Mouse (Mus musculus): ENCODE results near the gene Itln1. TPM values are rescaled to one million over a fixed set of nuclear protein-coding genes. Genes with fewer than 3 reads are reported as not detected.

Itln1 gene
- polyA plus RNA-seq, 1 experiment from 2014 or later, result not detected

DNA sequence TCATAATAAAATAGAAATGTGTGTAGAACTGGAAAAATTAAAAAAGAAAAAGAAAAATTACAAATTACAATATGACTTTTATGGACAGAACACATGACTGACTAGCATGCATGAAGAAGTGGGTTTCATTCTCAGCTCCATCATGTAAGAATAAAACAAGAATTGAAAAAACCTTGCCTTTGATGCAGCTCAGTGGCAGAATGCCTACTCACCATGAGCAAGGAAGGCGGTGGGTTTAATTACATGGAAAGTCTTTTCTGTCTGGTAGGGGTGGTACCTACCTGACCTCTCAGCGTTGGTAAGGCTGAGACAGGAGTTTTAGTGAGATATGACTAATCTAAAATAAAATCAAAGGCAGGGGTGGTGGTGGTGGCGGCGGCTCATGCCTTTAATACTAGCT lies 30.5 kb downstream of the Itln1 start:
- H3K4me1 ChIP-seq, result peaks cover 13% of the 10 kb centered on the region
- peak overlapping the region; percentile 36; the same call in 1 of the 2 replicates for H3K9ac ChIP-seq
- no peak overlapping the region for H3K27ac ChIP-seq
- H3K36me3 ChIP-seq (ENCODE audit: poor library complexity, severe bottlenecking), result 0 out of 2 replicates have a peak, but pooled peaks cover 7% of the 10 kb centered on the region
- H3K27me3 ChIP-seq, result no peaks in the 10 kb centered on the region
- peaks cover 5% of the 10 kb centered on the region; the same call in 1 of the 2 replicates for H3K9me3 ChIP-seq (replicated peaks)
- peak overlapping the region; percentile 67 for H3K4me3 ChIP-seq
- WGBS, result 71% methylated on average over 4 of the region's 4 CpGs
- H3K4me2 ChIP-seq, result peak overlapping the region; percentile 71
- no peak for ATAC-seq

- WGBS, result under 1% methylated on average over 53 of the region's 53 CpGs
- Histone ChIP-seq H3K27me3 (no peaks in the 10 kb centered on the region), H3K9ac (peak overlapping the region; percentile 82), H3K9me3 (replicated peaks) (peaks cover 5% of the 10 kb centered on the region; the same call in 1 of the 2 replicates), H3K4me1 (peaks cover 13% of the 10 kb centered on the region), H3K4me3 (peak overlapping the region; percentile 67), H3K36me3 (ENCODE audit: poor library complexity, severe bottlenecking) (0 out of 2 replicates have a peak, but pooled peaks cover 7% of the 10 kb centered on the region), H3K27ac (peak overlapping the region; percentile 95), H3K4me2 (peak overlapping the region; percentile 71)
- ATAC-seq, result peak; percentile 65
Measured at GRCm38 (mm10) chr1:171503592-171504291, 31.4 kb downstream of the Itln1 start.

DNA sequence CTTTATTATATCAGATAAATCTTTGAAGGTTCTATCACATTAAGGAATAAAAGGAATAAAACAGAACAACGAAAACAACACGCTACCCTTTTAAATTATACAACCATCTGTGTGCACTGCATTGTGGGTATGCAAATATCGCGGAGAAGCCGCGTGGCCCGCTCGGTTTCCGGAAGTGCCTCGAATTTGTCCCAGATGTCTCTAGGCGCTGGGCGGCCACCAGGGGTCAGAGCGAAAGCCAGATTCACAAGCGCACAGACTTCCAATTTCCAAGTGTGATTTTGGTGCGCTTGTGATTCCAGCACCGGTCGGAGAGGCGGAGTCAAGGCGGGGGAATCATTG lies 31.9 kb downstream of the Itln1 start, which contains the start of gene Alyref2:
TSS of gene Alyref2 (plus strand) at position 229 of the 342 bp plus-strand sequence.
- peak within 1 kb of the TSS; percentile 71 for H3K4me2 ChIP-seq

DNA sequence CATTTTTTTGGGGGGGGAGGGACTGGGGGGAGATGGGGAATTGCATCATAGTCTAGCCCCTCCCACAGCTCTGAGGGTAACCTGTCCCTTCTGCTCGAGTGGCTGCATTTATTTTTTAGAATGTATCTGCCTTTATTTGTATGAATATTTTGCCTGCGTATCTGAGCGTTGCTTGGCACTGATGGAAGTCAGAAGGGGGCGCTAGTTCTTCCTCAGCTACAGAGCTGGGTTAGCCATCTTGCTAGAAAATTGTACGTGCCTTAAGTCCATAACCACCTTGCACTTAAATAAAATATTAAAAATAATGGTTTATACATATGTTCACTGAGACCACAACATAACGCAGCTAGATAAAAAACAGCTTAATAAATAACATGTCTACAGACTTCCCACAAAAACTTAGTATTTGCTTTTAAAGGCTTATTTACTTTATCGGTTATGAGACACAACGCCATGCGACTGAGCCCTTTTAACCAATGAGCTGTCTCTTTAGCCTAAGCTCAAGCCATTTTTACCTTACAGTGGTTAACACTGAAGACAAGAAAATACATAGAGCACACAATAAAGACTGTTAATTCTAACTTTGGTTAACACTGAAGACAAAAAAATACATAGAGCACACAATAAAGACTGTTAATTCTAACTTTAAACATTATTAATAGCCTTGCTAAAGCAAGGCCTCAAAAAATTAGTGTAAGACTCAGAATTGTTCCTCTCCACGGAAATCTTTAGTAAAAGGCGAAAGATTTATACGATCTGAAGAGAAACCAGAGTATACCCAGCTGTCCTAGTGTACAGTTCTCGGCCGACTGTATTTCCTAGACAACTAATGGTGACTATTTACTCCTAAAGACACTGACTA lies 32.5 kb downstream of the Itln1 start:
- Histone ChIP-seq H3K4me2 (peak overlapping the region; percentile 71), H3K4me1 (peaks cover 13% of the 10 kb centered on the region), H3K27me3 (no peaks in the 10 kb centered on the region), H3K4me3 (peak overlapping the region; percentile 67), H3K9ac (peak overlapping the region; percentile 50), H3K36me3 (ENCODE audit: poor library complexity, severe bottlenecking) (0 out of 2 replicates have a peak, but pooled peaks cover 7% of the 10 kb centered on the region), H3K9me3 (replicated peaks) (peaks cover 5% of the 10 kb centered on the region; the same call in 1 of the 2 replicates), H3K27ac (peak overlapping the region; percentile 95)
- under 1% methylated on average over 14 of the region's 14 CpGs for WGBS
- ATAC-seq, result peak; percentile 89

More for the DNA sequence above, 31.9 kb downstream of the Itln1 start, which contains the start of gene Alyref2:
- H3K36me3 ChIP-seq (ENCODE audit: poor library complexity, severe bottlenecking), result 0 out of 2 replicates have a peak, but pooled peaks cover 7% of the 10 kb centered on the region
- WGBS, result 1% methylated on average over 19 of the region's 19 CpGs
- peak within 1 kb of the TSS; percentile 82 for H3K9ac ChIP-seq
- peaks cover 13% of the 10 kb centered on the region for H3K4me1 ChIP-seq
- peak within 1 kb of the TSS; percentile 67 for H3K4me3 ChIP-seq
- ATAC-seq, result peak; percentile 90
- no peaks in the 10 kb centered on the region for H3K27me3 ChIP-seq
- H3K27ac ChIP-seq, result peak within 1 kb of the TSS; percentile 95
- H3K9me3 ChIP-seq (replicated peaks), result peaks cover 5% of the 10 kb centered on the region; the same call in 1 of the 2 replicates

GRCm38 (mm10) chr1:171501636-171502080 lies 33.4 kb downstream of the Itln1 start:
- Histone ChIP-seq H3K4me2 (peak overlapping the region; percentile 71), H3K27ac (peak overlapping the region; percentile 72), H3K4me1 (peaks cover 13% of the 10 kb centered on the region), H3K9me3 (replicated peaks) (peaks cover 5% of the 10 kb centered on the region; the same call in 1 of the 2 replicates), H3K36me3 (ENCODE audit: poor library complexity, severe bottlenecking) (0 out of 2 replicates have a peak, but pooled peaks cover 7% of the 10 kb centered on the region), H3K9ac (no peak overlapping the region), H3K27me3 (no peaks in the 10 kb centered on the region), H3K4me3 (0 out of 2 replicates have a peak overlapping the region, but pooled peaks have one; percentile 14)
- ATAC-seq, result no peak
- 4% methylated on average over 5 of the region's 5 CpGs for WGBS

- Histone ChIP-seq H3K27ac (no peak overlapping the region), H3K4me2 (no peak overlapping the region; the same call in 1 of the 2 replicates), H3K4me3 (no peak overlapping the region)
Measured at GRCm38 (mm10) chr1:171501016-171501610, 34.0 kb downstream of the Itln1 start.

DNA sequence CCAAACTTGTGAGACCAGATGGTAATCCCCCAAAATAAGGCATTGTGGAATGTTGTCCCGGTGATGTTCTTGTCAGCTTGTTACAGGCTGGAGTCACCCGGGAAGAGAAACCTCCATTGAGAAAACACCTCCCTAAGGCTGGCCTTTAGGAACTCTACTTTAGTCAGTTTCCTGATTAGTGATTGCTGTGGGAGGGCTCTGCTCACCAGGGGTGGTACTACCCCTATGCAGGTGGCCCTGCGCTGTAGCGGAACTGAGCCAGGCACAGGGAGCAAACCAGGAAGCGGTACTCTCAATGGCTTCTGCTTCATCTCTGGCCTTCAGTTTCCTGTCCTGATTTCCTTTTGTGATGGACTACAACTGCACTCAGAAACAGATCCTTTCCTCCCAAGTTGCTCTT lies 35.2 kb downstream of the Itln1 start:
- ATAC-seq, result no peak
- Histone ChIP-seq H3K9ac (no peak overlapping the region), H3K36me3 (ENCODE audit: poor library complexity, severe bottlenecking) (no peaks in the 10 kb centered on the region), H3K4me1 (peaks cover 6% of the 10 kb centered on the region), H3K4me2 (no peak overlapping the region), H3K27ac (no peak overlapping the region), H3K4me3 (no peak overlapping the region), H3K9me3 (replicated peaks) (no peaks in the 10 kb centered on the region), H3K27me3 (no peaks in the 10 kb centered on the region)
- 79% methylated on average over 5 of the region's 5 CpGs for WGBS

More at GRCm38 (mm10) chr1:171501016-171501610, 34.0 kb downstream of the Itln1 start:
- ATAC-seq, result no peak
- WGBS, result 60% methylated on average over 6 of the region's 6 CpGs
- peaks cover 3% of the 10 kb centered on the region; the same call in 1 of the 2 replicates for H3K9me3 ChIP-seq (replicated peaks)
- H3K27me3 ChIP-seq, result no peaks in the 10 kb centered on the region
- H3K36me3 ChIP-seq (ENCODE audit: poor library complexity, severe bottlenecking), result 0 out of 2 replicates have a peak, but pooled peaks cover 4% of the 10 kb centered on the region
- no peak overlapping the region for H3K9ac ChIP-seq
- H3K4me1 ChIP-seq, result peaks cover 13% of the 10 kb centered on the region

GRCm38 (mm10) chr1:171495371-171495770 lies 39.7 kb downstream of the Itln1 start:
- ATAC-seq, result no peak
- no peaks in the 10 kb centered on the region for H3K4me1 ChIP-seq
- no peaks in the 10 kb centered on the region for H3K27me3 ChIP-seq
- H3K9me3 ChIP-seq (replicated peaks), result peaks cover 10% of the 10 kb centered on the region
- H3K9ac ChIP-seq, result no peak overlapping the region
- no peaks in the 10 kb centered on the region for H3K36me3 ChIP-seq (ENCODE audit: poor library complexity, severe bottlenecking)
- WGBS, result 88% methylated on average over 6 of the region's 6 CpGs
- H3K4me2 ChIP-seq, result no peak overlapping the region
- H3K27ac ChIP-seq, result no peak overlapping the region
- H3K4me3 ChIP-seq, result no peak overlapping the region

DNA sequence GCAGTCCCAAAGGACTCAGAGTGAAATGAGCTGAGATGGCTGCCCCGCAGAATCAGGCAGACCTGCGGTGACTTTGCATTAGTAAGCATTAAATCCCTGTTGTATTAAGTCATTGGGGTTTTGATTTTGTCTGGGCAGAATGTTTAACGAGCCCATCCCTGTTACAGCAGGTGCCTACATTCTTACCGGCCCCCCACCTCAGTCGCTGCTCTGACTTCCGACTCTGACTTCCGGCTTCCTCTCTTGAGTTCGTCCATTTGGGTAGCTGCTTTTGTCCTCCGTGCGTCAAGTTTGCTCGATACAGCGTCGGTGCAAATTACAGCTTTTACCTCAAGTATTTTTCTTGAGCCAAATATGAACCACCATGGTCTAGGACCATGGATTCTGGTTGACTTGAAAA lies 40.9 kb downstream of the Itln1 start:
- no peak overlapping the region for H3K4me2 ChIP-seq
- H3K9ac ChIP-seq, result no peak overlapping the region
- H3K9me3 ChIP-seq (replicated peaks), result peaks cover 17% of the 10 kb centered on the region
- H3K36me3 ChIP-seq (ENCODE audit: poor library complexity, severe bottlenecking), result no peaks in the 10 kb centered on the region
- H3K27me3 ChIP-seq, result no peaks in the 10 kb centered on the region
- WGBS, result 90% methylated on average over 13 of the region's 13 CpGs
- no peaks in the 10 kb centered on the region for H3K4me1 ChIP-seq
- no peak overlapping the region for H3K27ac ChIP-seq
- H3K4me3 ChIP-seq, result no peak overlapping the region
- no peak for ATAC-seq

- no peak overlapping the region for H3K27ac ChIP-seq
- H3K36me3 ChIP-seq (ENCODE audit: poor library complexity, severe bottlenecking), result no peaks in the 10 kb centered on the region
- WGBS, result 60% methylated on average over 2 of the region's 2 CpGs
- no peak overlapping the region for H3K4me3 ChIP-seq
- ATAC-seq, result peak; percentile 53
- H3K9me3 ChIP-seq (replicated peaks), result peaks cover 18% of the 10 kb centered on the region; the same call in 1 of the 2 replicates
- H3K4me1 ChIP-seq, result no peaks in the 10 kb centered on the region
- no peak overlapping the region for H3K9ac ChIP-seq
- no peak overlapping the region for H3K4me2 ChIP-seq
- H3K27me3 ChIP-seq, result no peaks in the 10 kb centered on the region
Measured at GRCm38 (mm10) chr1:171478968-171479367, 56.1 kb downstream of the Itln1 start.

- Histone ChIP-seq H3K4me1 (no peaks in the 10 kb centered on the region), H3K4me3 (peak overlapping the region; percentile 29), H3K36me3 (ENCODE audit: poor library complexity, severe bottlenecking) (no peaks in the 10 kb centered on the region), H3K27me3 (no peaks in the 10 kb centered on the region), H3K4me2 (peak overlapping the region; percentile 37), H3K9me3 (replicated peaks) (peaks cover 13% of the 10 kb centered on the region; the same call in 1 of the 2 replicates), H3K9ac (0 out of 2 replicates have a peak overlapping the region, but pooled peaks have one; percentile 13), H3K27ac (no peak overlapping the region)
- ATAC-seq, result peak; percentile 38; the same call in 1 of the 2 replicates
- 68% methylated on average over 27 of the region's 27 CpGs for WGBS
Measured at GRCm38 (mm10) chr1:171477758-171478545, 57.1 kb downstream of the Itln1 start.
